Mouse (Mus musculus) large intestine, adult 2 months (tissue): ENCODE results near the gene Gper1. TPM values are rescaled to one million over a fixed set of nuclear protein-coding genes. Genes with fewer than 3 reads are reported as not detected.

Source experiments
- DNase-seq: peaks from one replicate; pipeline ENCODE4 v3.0.0-alpha.2; 2012; ENCODE audit warnings: low read depth, low spot score
- WGBS: fragments of 180-500 bp; shearing (Covaris S2); methylation state at CpG from one replicate; pipeline ENCODE4 v1.1.7; 2018; 5-methylcytosine and 5-hydroxymethylcytosine counted together
- polyA plus RNA-seq: library from polyadenylated mRNA; depleted of rRNA; stranded (reverse); fragments of >200 nt; gene quantifications from 2 replicates; pipeline ENCODE4 v1.2.3, GENCODE M21; 2012

Gper1 gene
- polyA plus RNA-seq, 1 experiment, result 1.7 TPM

DNA sequence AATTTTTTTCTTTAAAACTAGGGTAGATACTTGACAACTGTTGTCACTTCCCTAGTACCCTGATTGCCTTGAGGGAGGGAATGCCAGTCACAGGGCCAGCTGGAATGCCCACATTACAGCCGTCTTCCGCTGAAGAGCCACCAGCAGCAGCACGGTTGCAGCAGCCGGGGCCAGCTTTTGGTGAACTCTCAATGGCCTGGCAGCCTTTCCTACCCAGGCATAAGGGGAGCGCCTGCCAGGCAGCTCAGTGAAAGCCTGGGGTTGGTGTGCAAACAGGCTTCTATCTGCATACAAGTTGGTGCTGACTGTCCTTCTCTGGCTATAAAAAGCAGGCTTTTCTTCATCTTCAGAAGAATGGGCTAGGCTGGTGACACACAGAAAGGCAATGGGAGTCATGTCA is 17.5 kb downstream of the Gper1 start:
- DNase-seq, result no peak
- WGBS, result 87% methylated on average over 5 of the region's 5 CpGs

GRCm38 (mm10) chr5:139440926-139441725 is 18.2 kb downstream of the Gper1 start:
- no peak for DNase-seq
- 95% methylated on average over 11 of the region's 11 CpGs for WGBS

- WGBS, result 96% methylated on average over 2 of the region's 2 CpGs
- no peak for DNase-seq
Observed at GRCm38 (mm10) chr5:139441726-139442018, 18.7 kb downstream of the Gper1 start.

- 34% methylated on average over 12 of the region's 12 CpGs for WGBS
Observed at GRCm38 (mm10) chr5:139442428-139442827, 19.5 kb downstream of the Gper1 start.

GRCm38 (mm10) chr5:139442962-139443361 is 20.0 kb downstream of the Gper1 start:
- no peak for DNase-seq
- WGBS, result 47% methylated on average over 4 of the region's 4 CpGs

More at GRCm38 (mm10) chr5:139442428-139442827, 19.5 kb downstream of the Gper1 start:
- no peak for DNase-seq

DNA sequence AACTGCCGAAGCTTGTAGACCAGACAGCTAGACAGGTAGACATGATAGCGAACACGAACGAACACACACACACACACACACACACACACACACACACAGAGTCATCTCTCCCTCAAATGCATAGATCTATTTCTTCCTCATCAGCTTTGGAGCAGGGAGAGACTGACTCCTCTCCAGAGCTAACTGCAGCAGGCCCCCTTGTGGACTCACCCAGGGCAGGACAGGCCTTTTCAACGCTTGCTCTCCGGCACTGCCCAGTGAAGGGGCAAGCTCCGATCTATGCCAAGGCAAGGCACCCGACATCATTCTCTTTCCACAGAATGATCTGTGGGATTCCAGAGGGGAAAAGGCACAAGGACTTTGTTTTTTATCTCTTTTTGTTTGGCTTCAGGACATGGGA is 22.3 kb downstream of the Gper1 start:
- WGBS, result 80% methylated on average over 8 of the region's 8 CpGs
- DNase-seq, result no peak

DNA sequence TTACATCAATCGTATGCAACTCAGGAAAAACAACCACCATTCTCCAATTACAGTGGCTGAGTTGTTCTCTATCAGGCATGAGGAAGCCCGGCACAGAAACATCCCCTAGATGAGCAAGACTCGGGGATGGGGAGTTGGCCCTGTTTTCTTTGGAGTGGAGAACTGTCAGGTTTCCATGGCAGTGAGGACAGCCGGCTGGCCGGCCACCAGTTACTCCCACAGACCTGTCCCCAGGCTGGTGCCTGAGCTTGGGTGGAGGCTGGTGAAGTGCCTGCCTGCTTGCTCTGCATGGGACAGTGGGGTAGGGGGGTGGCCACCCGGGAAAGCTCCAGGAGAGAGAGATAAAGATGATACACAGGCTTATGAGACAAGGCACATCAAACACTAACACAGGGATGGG is 25.1 kb downstream of the Gper1 start:
- no peak for DNase-seq
- 73% methylated on average over 6 of the region's 6 CpGs for WGBS

GRCm38 (mm10) chr5:139449161-139449791 is 26.3 kb downstream of the Gper1 start:
- DNase-seq, result no peak
- 52% methylated on average over 5 of the region's 5 CpGs for WGBS

- 65% methylated on average over 4 of the region's 4 CpGs for WGBS
- DNase-seq, result no peak
Observed at GRCm38 (mm10) chr5:139449926-139450325, 27.0 kb downstream of the Gper1 start.

GRCm38 (mm10) chr5:139453031-139453430 is 30.1 kb downstream of the Gper1 start:
- 87% methylated on average over 10 of the region's 10 CpGs for WGBS
- DNase-seq, result no peak

GRCm38 (mm10) chr5:139455166-139455565 is 32.2 kb downstream of the Gper1 start:
- DNase-seq, result no peak
- 88% methylated on average over 12 of the region's 12 CpGs for WGBS

- 27% methylated on average over 8 of the region's 8 CpGs for WGBS
- DNase-seq, result peak; percentile 28
Observed at GRCm38 (mm10) chr5:139457241-139457640, 34.3 kb downstream of the Gper1 start.

- no peak for DNase-seq
- WGBS, result 7% methylated on average over 10 of the region's 10 CpGs
Observed at GRCm38 (mm10) chr5:139459938-139460337, 37.0 kb downstream of the Gper1 start.

- 5% methylated on average over 42 of the region's 42 CpGs for WGBS
- peak; percentile 76 for DNase-seq
Observed at GRCm38 (mm10) chr5:139460384-139461067, 37.6 kb downstream of the Gper1 start, which contains the start of gene 3110082I17Rik. 3110082I17Rik (minus strand) TSS chr5:139460527.

DNA sequence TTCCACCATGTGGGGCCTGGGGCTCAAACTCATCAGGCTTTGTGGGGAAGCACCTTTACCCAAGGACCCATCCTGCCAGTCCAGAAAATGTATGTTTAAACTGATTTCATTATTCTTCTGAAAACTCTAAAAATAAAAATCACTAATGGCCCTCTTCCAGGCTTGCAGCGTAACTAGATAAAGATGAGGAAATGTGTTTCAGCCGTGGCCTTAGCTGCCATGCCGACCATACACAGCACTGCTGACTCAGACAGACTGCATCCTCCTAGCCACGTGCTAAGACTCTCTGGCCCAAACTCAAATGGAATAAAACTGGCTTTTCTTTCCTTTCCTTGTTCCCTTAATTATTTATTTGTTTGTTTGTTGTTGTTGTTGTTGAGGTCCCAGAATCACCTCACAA is 41.9 kb downstream of the Gper1 start:
- DNase-seq, result no peak
- WGBS, result 19% methylated on average over 4 of the region's 4 CpGs

DNA sequence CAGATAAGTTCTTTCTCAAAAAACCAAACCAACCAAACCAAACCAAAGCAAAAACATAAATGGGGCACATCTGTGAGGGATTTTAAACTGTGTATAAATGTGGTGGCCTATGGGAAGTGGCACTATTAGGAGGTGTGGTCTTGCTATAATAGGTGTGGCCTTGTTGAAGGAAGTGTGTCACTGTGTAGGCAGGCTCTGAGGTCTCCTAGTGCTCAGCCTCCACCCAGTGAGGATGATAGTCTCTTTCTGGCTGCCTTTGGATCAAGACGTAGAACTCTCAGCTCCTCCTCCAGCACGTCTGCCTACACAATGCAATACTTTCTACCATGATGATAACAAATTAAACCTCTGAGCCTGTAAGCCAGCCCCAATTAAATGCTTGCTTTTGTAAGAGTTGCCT is 43.4 kb downstream of the Gper1 start:
- WGBS, result 49% methylated on average over 2 of the region's 2 CpGs
- DNase-seq, result no peak

DNA sequence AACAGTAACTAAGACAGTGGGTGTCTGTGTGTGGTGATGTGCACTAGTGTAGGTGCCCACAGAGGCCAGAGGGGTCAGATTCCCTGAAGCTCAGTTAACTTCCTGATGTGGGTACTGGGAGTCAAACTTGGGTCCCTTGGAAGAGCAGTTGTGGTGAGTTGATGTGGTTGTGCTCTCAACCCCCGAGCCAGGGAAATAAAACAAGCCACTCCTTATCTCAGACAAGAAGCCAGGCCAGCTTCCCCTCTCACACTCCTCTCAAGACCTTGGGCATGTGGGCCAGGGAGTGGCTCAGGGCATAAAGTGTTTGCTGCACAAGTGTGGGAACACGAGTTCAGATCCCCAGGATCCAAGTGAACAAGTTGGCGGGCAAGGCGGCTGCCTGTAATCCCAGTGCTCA is 43.9 kb downstream of the Gper1 start:
- no peak for DNase-seq
- 58% methylated on average over 4 of the region's 4 CpGs for WGBS

- DNase-seq, result no peak
- WGBS, result 50% methylated on average over 5 of the region's 5 CpGs
Observed at GRCm38 (mm10) chr5:139467998-139468397, 45.0 kb downstream of the Gper1 start.

DNA sequence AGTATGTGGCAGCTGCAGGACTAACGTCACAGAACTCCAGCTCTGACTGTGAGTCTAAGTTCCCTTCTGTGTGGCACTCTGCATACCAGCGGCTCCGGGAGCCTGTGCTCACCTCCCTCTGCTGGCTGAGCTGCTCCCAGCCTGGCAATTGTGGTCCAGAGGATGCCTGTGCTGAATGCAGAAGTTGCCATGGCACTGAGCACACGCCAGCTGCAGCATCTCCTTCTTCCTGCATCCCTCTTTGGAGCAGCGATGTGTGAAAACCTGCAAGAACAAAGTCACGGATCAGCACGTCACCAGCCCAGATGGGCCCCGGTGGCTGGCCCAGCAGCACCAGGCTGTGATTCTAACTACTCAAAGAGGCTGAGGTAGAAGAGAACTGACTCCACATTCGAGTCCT is 51.8 kb downstream of the Gper1 start:
- DNase-seq, result no peak
- WGBS, result 84% methylated on average over 9 of the region's 9 CpGs
